Mouse (Mus musculus): ENCODE results near the gene Zbtb16. TPM values are rescaled to one million over a fixed set of nuclear protein-coding genes. Genes with fewer than 3 reads are reported as not detected.

The Zbtb16 gene
- total and polyA plus RNA-seq, 3 experiments, result 10.6 to 45.5 (median 20.0) TPM

DNA sequence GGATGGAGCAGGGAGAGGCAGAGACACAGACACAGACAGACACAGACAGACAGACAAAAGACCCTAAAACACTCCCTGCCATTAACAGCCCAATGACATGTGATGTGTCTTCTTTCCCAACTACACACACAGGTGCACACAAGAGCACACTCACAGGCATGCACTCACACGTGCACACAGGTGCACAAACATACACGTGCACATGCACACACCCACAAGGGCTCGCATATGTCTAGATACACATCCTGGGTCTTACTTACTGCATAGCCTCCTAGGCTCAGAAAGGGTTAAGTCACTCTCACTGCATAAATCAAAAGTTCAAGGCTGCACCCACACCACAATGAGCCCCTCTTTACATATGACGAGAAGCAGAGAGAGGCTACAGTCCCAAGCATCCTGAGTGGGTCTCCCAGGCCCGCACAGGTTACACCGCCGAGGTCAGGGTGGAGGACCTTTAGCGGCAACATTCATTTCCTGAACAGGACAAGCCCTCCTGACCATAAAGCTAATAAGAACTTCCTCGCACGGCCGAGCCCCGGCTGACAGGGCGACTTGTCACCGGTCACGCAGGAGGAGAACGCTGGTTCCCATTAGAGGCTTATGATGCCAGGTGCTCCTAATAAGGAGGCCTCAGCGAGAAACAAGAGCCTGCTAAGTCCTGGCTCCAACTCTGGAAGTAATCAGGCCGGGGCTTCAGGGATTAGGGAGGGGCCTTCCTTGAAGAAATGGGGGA is 13.3 kb downstream of the Zbtb16 start:
- Histone ChIP-seq H3K4me1 (ENCODE audit: insufficient read depth, low read depth, low read length) (peaks cover 95% of the 10 kb centered on the region), H3K9me3 (replicated peaks) (no peaks in the 10 kb centered on the region), H3K4me3 (ENCODE audit: low read depth, low read length) (no peak overlapping the region; the same call in 1 of the 2 replicates), H3K36me3 (replicated peaks) (peaks cover 78% of the 10 kb centered on the region), H3K27me3 (ENCODE audit: insufficient read depth, low read length) (no peaks in the 10 kb centered on the region)
- DNase-seq (ENCODE audit: low spot score) (no peak), ATAC-seq (ENCODE audit: extremely low read depth, insufficient number of reproducible peaks, low FRiP score, poor library complexity, severe bottlenecking) (no peak)
- TF ChIP-seq CTCF (IDR thresholded peaks at IDR 0.05; ENCODE audit: low read depth, low read length) (no peak), TAL1 (conservative IDR thresholded peaks at IDR 0.05; ENCODE audit: low read depth, low read length) (no peak), POLR2AphosphoS5 (IDR thresholded peaks at IDR 0.05; ENCODE audit: insufficient replicate concordance, low read depth, low read length) (no peak), GATA2 (IDR thresholded peaks at IDR 0.05; ENCODE audit: borderline replicate concordance, low read depth, low read length) (no peak), GATA1 (IDR thresholded peaks at IDR 0.05; ENCODE audit: borderline replicate concordance, low read length) (no peak)

DNA sequence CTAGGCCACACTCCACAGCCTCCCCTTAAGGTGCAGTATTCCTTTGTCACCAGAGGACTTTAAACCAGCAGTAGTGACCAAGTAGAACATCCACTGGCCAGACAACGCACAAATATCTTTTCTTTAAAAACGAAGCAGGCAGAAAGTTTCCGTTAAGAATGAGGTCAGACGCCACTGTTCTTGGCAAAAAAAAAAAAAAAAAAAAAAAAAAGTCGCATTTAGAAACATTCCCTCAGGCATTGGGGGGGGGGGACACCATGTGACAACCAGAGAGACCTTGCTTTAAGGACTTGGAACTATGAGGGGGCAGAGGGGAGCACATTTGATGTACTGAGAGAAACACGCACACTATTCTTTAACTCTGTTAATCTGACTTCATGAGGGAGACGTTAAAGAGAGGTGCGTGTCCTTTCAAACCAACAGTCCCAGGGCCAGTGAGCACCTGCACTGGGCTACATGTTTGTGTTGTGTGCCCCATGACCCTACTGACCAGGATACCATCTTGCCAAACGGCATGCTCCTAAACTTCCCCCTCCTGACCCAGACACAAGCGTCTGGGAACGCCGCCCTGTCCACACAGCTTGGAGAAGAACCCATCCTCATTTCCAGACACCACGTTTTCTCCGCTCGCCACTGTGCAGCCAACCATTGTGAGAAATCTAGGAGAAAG is 14.0 kb downstream of the Zbtb16 start:
- TF ChIP-seq POLR2AphosphoS5 (IDR thresholded peaks at IDR 0.05; ENCODE audit: insufficient replicate concordance, low read depth, low read length) (no peak), GATA1 (IDR thresholded peaks at IDR 0.05; ENCODE audit: borderline replicate concordance, low read length) (no peak), CTCF (IDR thresholded peaks at IDR 0.05; ENCODE audit: low read depth, low read length) (no peak), GATA2 (IDR thresholded peaks at IDR 0.05; ENCODE audit: borderline replicate concordance, low read depth, low read length) (no peak)
- Histone ChIP-seq H3K4me1 (ENCODE audit: insufficient read depth, low read depth, low read length) (peaks cover 95% of the 10 kb centered on the region), H3K4me3 (ENCODE audit: low read depth, low read length) (peak overlapping the region; percentile 13; the same call in 1 of the 2 replicates), H3K9me3 (replicated peaks) (no peaks in the 10 kb centered on the region), H3K27me3 (ENCODE audit: insufficient read depth, low read length) (no peaks in the 10 kb centered on the region), H3K36me3 (replicated peaks) (peaks cover 79% of the 10 kb centered on the region)
- no peak for ATAC-seq (ENCODE audit: extremely low read depth, insufficient number of reproducible peaks, low FRiP score, poor library complexity, severe bottlenecking)
- DNase-seq (ENCODE audit: low spot score), result no peak

DNA sequence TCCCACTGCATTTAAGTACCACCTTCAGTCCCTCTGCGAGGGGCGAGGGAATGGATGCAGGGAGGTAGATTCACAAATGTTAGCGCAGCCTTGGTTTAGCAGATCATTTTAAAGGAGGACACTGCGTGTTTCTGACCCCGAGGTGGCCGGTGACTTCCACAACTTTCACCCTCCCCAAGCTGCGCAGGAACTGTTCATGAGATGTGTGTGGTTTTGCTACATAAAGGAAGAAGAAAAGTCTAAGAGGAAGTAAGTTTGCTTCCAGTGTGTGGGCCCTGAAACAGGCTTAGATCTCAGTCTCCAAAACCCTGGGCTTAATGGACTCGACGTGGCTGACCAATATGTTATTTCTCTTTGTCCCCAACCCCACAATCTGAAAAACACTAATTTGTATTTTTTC is 14.6 kb downstream of the Zbtb16 start:
- H3K4me3 ChIP-seq (ENCODE audit: low read depth, low read length), result no peak overlapping the region; the same call in 1 of the 2 replicates
- DNase-seq (ENCODE audit: low spot score) (no peak), ATAC-seq (ENCODE audit: extremely low read depth, insufficient number of reproducible peaks, low FRiP score, poor library complexity, severe bottlenecking) (0 out of 2 replicates have a peak, but pooled peaks have one; percentile 18)
- no peak for TF ChIP-seq GATA2 (IDR thresholded peaks at IDR 0.05; ENCODE audit: borderline replicate concordance, low read depth, low read length)
- TF ChIP-seq TAL1 (conservative IDR thresholded peaks at IDR 0.05; ENCODE audit: low read depth, low read length), result no peak
- TF ChIP-seq GATA1 (IDR thresholded peaks at IDR 0.05; ENCODE audit: borderline replicate concordance, low read length), result no peak
- TF ChIP-seq CTCF (IDR thresholded peaks at IDR 0.05; ENCODE audit: low read depth, low read length), result no peak
- TF ChIP-seq POLR2AphosphoS5 (IDR thresholded peaks at IDR 0.05; ENCODE audit: insufficient replicate concordance, low read depth, low read length), result no peak
- H3K4me1 ChIP-seq (ENCODE audit: insufficient read depth, low read depth, low read length), result peaks cover 95% of the 10 kb centered on the region
- H3K27me3 ChIP-seq (ENCODE audit: insufficient read depth, low read length), result no peaks in the 10 kb centered on the region
- H3K9me3 ChIP-seq (replicated peaks), result no peaks in the 10 kb centered on the region
- H3K36me3 ChIP-seq (replicated peaks), result peaks cover 80% of the 10 kb centered on the region

GRCm38 (mm10) chr9:48820791-48821190 is 15.2 kb downstream of the Zbtb16 start:
- DNase-seq (ENCODE audit: low spot score), result no peak
- peaks cover 80% of the 10 kb centered on the region for H3K36me3 ChIP-seq (replicated peaks)
- H3K27me3 ChIP-seq (ENCODE audit: insufficient read depth, low read length), result no peaks in the 10 kb centered on the region
- peaks cover 96% of the 10 kb centered on the region for H3K4me1 ChIP-seq (ENCODE audit: insufficient read depth, low read depth, low read length)
- peak overlapping the region; percentile 38; the same call in 1 of the 2 replicates for H3K4me3 ChIP-seq (ENCODE audit: low read depth, low read length)
- no peak for ATAC-seq (ENCODE audit: extremely low read depth, insufficient number of reproducible peaks, low FRiP score, poor library complexity, severe bottlenecking)
- H3K9me3 ChIP-seq (replicated peaks), result no peaks in the 10 kb centered on the region
- TF ChIP-seq GATA2 (IDR thresholded peaks at IDR 0.05; ENCODE audit: borderline replicate concordance, low read depth, low read length) (no peak), TAL1 (conservative IDR thresholded peaks at IDR 0.05; ENCODE audit: low read depth, low read length) (no peak), CTCF (IDR thresholded peaks at IDR 0.05; ENCODE audit: low read depth, low read length) (no peak), GATA1 (IDR thresholded peaks at IDR 0.05; ENCODE audit: borderline replicate concordance, low read length) (no peak), POLR2AphosphoS5 (IDR thresholded peaks at IDR 0.05; ENCODE audit: insufficient replicate concordance, low read depth, low read length) (no peak)

DNA sequence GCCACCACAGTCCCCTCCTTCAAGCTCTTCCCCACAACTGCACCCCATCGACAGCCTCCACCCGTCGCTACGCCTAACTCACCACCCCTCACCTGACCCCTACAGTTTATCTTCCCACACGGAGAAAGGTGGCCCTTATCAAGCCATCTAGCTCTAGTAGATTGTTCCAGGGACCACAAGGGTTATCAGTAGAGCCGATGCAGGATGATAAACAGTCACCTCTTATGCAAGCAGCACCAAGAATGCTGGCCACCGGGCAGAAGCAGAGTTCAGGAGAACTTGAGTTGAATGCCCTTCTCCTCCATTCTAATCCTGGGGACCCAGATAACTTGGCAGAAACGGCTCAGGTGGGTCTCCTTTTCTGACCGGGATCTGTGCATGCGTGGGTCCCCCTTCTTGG is 16.3 kb downstream of the Zbtb16 start:
- Histone ChIP-seq H3K4me1 (ENCODE audit: insufficient read depth, low read depth, low read length) (peaks cover 96% of the 10 kb centered on the region), H3K36me3 (replicated peaks) (peaks cover 74% of the 10 kb centered on the region), H3K4me3 (ENCODE audit: low read depth, low read length) (peak overlapping the region; percentile 59; the same call in 1 of the 2 replicates), H3K27me3 (ENCODE audit: insufficient read depth, low read length) (no peaks in the 10 kb centered on the region), H3K9me3 (replicated peaks) (no peaks in the 10 kb centered on the region)
- DNase-seq (ENCODE audit: low spot score) (no peak), ATAC-seq (ENCODE audit: extremely low read depth, insufficient number of reproducible peaks, low FRiP score, poor library complexity, severe bottlenecking) (0 out of 2 replicates have a peak, but pooled peaks have one; percentile 4)
- TF ChIP-seq GATA1 (IDR thresholded peaks at IDR 0.05; ENCODE audit: borderline replicate concordance, low read length), result no peak
- TF ChIP-seq CTCF (IDR thresholded peaks at IDR 0.05; ENCODE audit: low read depth, low read length), result no peak
- TF ChIP-seq POLR2AphosphoS5 (IDR thresholded peaks at IDR 0.05; ENCODE audit: insufficient replicate concordance, low read depth, low read length), result no peak
- no peak for TF ChIP-seq GATA2 (IDR thresholded peaks at IDR 0.05; ENCODE audit: borderline replicate concordance, low read depth, low read length)
- no peak for TF ChIP-seq TAL1 (conservative IDR thresholded peaks at IDR 0.05; ENCODE audit: low read depth, low read length)

GRCm38 (mm10) chr9:48819137-48819536 is 16.9 kb downstream of the Zbtb16 start:
- no peak for DNase-seq (ENCODE audit: low spot score)
- TF ChIP-seq GATA1 (IDR thresholded peaks at IDR 0.05; ENCODE audit: borderline replicate concordance, low read length) (no peak), GATA2 (IDR thresholded peaks at IDR 0.05; ENCODE audit: borderline replicate concordance, low read depth, low read length) (no peak), POLR2AphosphoS5 (IDR thresholded peaks at IDR 0.05; ENCODE audit: insufficient replicate concordance, low read depth, low read length) (no peak), TAL1 (conservative IDR thresholded peaks at IDR 0.05; ENCODE audit: low read depth, low read length) (no peak), CTCF (IDR thresholded peaks at IDR 0.05; ENCODE audit: low read depth, low read length) (no peak)
- peaks cover 96% of the 10 kb centered on the region for H3K4me1 ChIP-seq (ENCODE audit: insufficient read depth, low read depth, low read length)
- H3K27me3 ChIP-seq (ENCODE audit: insufficient read depth, low read length), result no peaks in the 10 kb centered on the region
- H3K9me3 ChIP-seq (replicated peaks), result no peaks in the 10 kb centered on the region
- peaks cover 69% of the 10 kb centered on the region for H3K36me3 ChIP-seq (replicated peaks)
- no peak for ATAC-seq (ENCODE audit: extremely low read depth, insufficient number of reproducible peaks, low FRiP score, poor library complexity, severe bottlenecking)
- H3K4me3 ChIP-seq (ENCODE audit: low read depth, low read length), result peak overlapping the region; percentile 59; the same call in 1 of the 2 replicates
